Mouse (Mus musculus): ENCODE data around the gene Ston1.

Gene Ston1

DNA sequence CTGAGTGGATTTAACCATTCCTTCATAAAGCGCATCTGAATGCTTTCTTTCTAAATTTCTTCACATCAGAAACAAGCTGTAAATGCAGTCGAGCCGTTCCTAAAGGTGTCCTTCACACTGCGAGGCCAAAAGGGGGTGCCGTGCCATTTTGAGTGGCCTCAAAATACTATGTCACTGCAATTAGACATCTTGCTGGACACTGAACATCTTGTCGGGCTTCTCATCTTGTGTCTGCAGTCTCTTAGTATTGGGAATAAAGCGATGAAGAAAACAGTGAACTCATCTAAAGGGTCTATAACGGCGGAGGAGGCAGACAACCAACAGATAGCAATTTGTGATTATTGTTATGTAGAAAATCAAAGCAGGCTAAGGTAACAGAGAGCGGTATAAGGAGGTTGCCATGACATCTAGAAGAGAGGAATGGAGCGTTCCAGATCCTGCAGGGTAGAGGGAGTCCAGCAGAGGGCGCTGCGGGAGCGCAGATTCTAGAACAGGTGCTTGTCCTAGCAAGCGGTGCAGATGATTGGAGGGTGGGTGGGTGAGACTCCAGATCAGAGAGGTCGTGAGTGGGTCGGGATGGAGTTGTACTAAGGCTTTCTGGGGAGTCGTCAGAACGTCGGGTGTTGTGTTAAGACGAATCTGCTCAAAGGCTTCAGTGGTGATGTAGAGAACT is 55.4 kb downstream of the Ston1 start:
- Histone ChIP-seq H3K36me3 (ENCODE audit: control insufficient read depth, insufficient read depth, low read length, poor library complexity, severe bottlenecking) (no peaks in the 10 kb centered on the region), H3K27me3 (ENCODE audit: control insufficient read depth, insufficient read depth, low read length, poor library complexity, severe bottlenecking) (no peaks in the 10 kb centered on the region)
- peak; percentile 79 for DNase-seq (ENCODE audit: low read depth, low spot score)

DNA sequence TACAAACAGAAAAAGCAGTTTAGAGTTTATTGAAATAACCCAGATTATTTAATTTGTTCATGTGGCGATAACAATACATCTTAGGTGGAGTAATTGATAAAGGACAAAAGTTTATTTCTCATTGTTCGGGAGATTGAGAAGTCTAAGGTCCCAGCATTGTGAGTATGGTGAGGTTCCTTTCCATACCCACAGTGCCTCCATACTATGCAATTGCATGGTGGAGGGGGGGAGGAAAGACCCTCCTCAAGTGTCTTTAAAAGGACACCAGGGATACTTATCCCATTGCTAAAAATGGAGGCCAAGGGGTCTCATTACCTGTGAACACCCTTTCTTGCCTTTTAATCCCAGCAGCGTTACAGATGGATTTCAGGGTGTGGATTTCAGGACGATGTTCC is 55.9 kb downstream of the Ston1 start:
- DNase-seq (ENCODE audit: low read depth, low spot score) = no peak
- Histone ChIP-seq H3K36me3 (ENCODE audit: control insufficient read depth, insufficient read depth, low read length, poor library complexity, severe bottlenecking) (no peaks in the 10 kb centered on the region), H3K27me3 (ENCODE audit: control insufficient read depth, insufficient read depth, low read length, poor library complexity, severe bottlenecking) (no peaks in the 10 kb centered on the region)

GRCm38 (mm10) chr17:88658510-88658909 is 61.0 kb downstream of the Ston1 start:
- no peak for DNase-seq (ENCODE audit: low read depth, low spot score)
- no peaks in the 10 kb centered on the region for H3K27me3 ChIP-seq (ENCODE audit: control insufficient read depth, insufficient read depth, low read length, poor library complexity, severe bottlenecking)
- no peaks in the 10 kb centered on the region for H3K36me3 ChIP-seq (ENCODE audit: control insufficient read depth, insufficient read depth, low read length, poor library complexity, severe bottlenecking)

- peak; percentile 19 for DNase-seq (ENCODE audit: low read depth, low spot score)
- no peaks in the 10 kb centered on the region for H3K27me3 ChIP-seq (ENCODE audit: control insufficient read depth, insufficient read depth, low read length, poor library complexity, severe bottlenecking)
- no peaks in the 10 kb centered on the region for H3K36me3 ChIP-seq (ENCODE audit: control insufficient read depth, insufficient read depth, low read length, poor library complexity, severe bottlenecking)
Measured at GRCm38 (mm10) chr17:88666076-88666475, 68.6 kb downstream of the Ston1 start.

DNA sequence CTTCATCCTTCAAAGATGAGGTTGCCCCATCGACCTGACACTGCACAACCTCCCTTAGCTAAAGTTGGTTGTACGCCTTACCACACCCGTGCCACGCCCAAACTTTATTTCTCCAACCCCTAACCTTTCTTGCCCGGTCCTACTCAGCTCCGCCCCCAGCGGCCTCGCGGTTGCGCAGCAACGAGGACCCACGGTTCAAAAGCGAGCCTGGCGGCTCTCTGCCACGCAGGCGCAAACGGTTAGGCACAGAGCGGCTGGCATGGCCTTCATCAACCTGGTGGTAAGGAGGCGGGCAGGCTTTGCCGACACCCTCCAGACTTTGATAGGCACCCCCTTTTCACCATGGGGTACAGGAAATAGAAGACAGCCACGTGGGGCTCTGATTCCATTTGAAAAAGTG is 71.0 kb downstream of the Ston1 start, which contains the start of gene Gtf2a1l:
Gtf2a1l (plus strand) TSS at position 209 of the 400 bp plus-strand sequence.
- Histone ChIP-seq H3K27me3 (ENCODE audit: control insufficient read depth, insufficient read depth, low read length, poor library complexity, severe bottlenecking) (no peaks in the 10 kb centered on the region), H3K36me3 (ENCODE audit: control insufficient read depth, insufficient read depth, low read length, poor library complexity, severe bottlenecking) (no peaks in the 10 kb centered on the region)
- peak; percentile 63 for DNase-seq (ENCODE audit: low read depth, low spot score)

GRCm38 (mm10) chr17:88669921-88670320 is 72.4 kb downstream of the Ston1 start:
- no peaks in the 10 kb centered on the region for H3K27me3 ChIP-seq (ENCODE audit: control insufficient read depth, insufficient read depth, low read length, poor library complexity, severe bottlenecking)
- DNase-seq (ENCODE audit: low read depth, low spot score) = no peak
- H3K36me3 ChIP-seq (ENCODE audit: control insufficient read depth, insufficient read depth, low read length, poor library complexity, severe bottlenecking) = no peaks in the 10 kb centered on the region

GRCm38 (mm10) chr17:88670800-88671199 is 73.3 kb downstream of the Ston1 start:
- H3K36me3 ChIP-seq (ENCODE audit: control insufficient read depth, insufficient read depth, low read length, poor library complexity, severe bottlenecking) = no peaks in the 10 kb centered on the region
- no peaks in the 10 kb centered on the region for H3K27me3 ChIP-seq (ENCODE audit: control insufficient read depth, insufficient read depth, low read length, poor library complexity, severe bottlenecking)
- no peak for DNase-seq (ENCODE audit: low read depth, low spot score)

DNA sequence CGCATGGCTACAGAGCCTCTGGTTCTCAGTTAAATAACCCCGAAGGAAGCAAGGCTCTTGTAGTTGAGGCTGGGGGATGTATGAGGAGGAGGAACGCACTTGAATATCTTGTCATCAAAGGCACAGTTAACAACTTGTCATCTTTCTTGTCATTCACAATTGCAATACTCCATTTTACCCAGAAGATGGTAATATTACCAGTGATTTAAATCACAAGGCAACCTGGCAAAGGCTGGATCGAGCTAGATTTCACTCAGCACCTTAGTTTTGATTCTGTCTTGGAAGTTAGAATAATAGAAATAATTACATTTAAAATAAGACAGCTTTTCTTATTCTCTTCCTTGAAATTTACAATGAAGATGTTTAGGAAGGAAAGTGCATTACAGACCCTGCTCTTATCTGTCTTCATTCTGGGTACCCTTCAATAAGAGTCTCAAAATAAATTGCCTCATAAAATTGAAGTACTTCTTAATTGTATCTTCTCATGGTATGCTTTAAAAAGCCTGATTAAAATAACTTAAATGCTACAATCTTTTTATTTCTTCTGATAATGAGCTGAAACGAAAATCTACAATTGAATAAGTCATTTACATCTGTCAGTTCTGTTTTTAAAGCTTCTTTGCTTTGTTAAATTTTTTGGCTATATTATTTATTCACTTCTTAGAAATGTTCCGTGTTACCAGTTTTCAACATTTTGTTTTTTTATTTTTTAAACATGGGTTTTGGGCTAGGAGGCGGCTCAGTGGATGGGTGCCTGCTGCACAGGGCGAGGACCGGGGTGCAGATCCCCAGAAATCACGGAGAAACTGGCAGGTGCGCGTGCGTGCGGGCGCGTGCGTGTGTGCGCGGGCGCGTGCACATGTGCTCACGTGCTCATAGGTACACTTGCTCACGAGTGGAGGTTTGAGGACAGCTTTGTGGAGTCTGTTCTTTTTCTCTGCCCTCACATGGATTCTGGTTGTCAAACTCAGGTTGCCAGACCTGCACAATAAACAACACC is 78.1 kb downstream of the Ston1 start:
- DNase-seq (ENCODE audit: low read depth, low spot score) = no peak
- no peaks in the 10 kb centered on the region for H3K27me3 ChIP-seq (ENCODE audit: control insufficient read depth, insufficient read depth, low read length, poor library complexity, severe bottlenecking)
- no peaks in the 10 kb centered on the region for H3K36me3 ChIP-seq (ENCODE audit: control insufficient read depth, insufficient read depth, low read length, poor library complexity, severe bottlenecking)

GRCm38 (mm10) chr17:88688226-88688625 is 90.7 kb downstream of the Ston1 start:
- DNase-seq (ENCODE audit: low read depth, low spot score) = no peak
- no peaks in the 10 kb centered on the region for H3K27me3 ChIP-seq (ENCODE audit: control insufficient read depth, insufficient read depth, low read length, poor library complexity, severe bottlenecking)

GRCm38 (mm10) chr17:88696656-88697333 is 99.3 kb downstream of the Ston1 start:
- Histone ChIP-seq H3K36me3 (ENCODE audit: control insufficient read depth, insufficient read depth, low read length, poor library complexity, severe bottlenecking) (no peaks in the 10 kb centered on the region), H3K27me3 (ENCODE audit: control insufficient read depth, insufficient read depth, low read length, poor library complexity, severe bottlenecking) (no peaks in the 10 kb centered on the region)
- DNase-seq (ENCODE audit: low read depth, low spot score) = no peak

More at GRCm38 (mm10) chr17:88688226-88688625, 90.7 kb downstream of the Ston1 start:
- H3K36me3 ChIP-seq (ENCODE audit: control insufficient read depth, insufficient read depth, low read length, poor library complexity, severe bottlenecking) = no peaks in the 10 kb centered on the region

GRCm38 (mm10) chr17:88700901-88701300 is 103.4 kb downstream of the Ston1 start:
- peak; percentile 55 for DNase-seq (ENCODE audit: low read depth, low spot score)
- no peaks in the 10 kb centered on the region for H3K36me3 ChIP-seq (ENCODE audit: control insufficient read depth, insufficient read depth, low read length, poor library complexity, severe bottlenecking)
- H3K27me3 ChIP-seq (ENCODE audit: control insufficient read depth, insufficient read depth, low read length, poor library complexity, severe bottlenecking) = no peaks in the 10 kb centered on the region

GRCm38 (mm10) chr17:88702345-88702744 is 104.9 kb downstream of the Ston1 start:
- Histone ChIP-seq H3K36me3 (ENCODE audit: control insufficient read depth, insufficient read depth, low read length, poor library complexity, severe bottlenecking) (no peaks in the 10 kb centered on the region), H3K27me3 (ENCODE audit: control insufficient read depth, insufficient read depth, low read length, poor library complexity, severe bottlenecking) (no peaks in the 10 kb centered on the region)
- DNase-seq (ENCODE audit: low read depth, low spot score) = no peak

DNA sequence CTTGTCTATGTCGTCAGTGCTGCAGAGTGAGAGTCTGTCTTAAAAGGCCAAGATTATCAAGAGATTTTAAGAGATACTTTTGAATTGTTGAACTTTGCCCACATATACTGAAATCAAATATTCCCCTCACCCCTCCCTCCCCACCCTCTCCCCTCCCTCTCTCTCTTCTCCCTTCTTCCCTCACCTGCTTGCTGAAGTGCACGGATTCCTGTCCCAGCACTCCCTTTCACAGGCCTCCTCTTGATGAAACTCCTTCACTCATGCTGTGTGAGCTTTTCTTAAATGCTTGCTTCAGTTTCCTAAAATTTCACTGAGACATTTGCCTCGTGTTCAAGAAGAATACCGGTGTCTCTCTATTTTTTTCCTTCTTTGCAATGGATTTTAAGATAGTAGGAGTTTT is 105.6 kb downstream of the Ston1 start:
- DNase-seq (ENCODE audit: low read depth, low spot score) = no peak
- H3K36me3 ChIP-seq (ENCODE audit: control insufficient read depth, insufficient read depth, low read length, poor library complexity, severe bottlenecking) = no peaks in the 10 kb centered on the region
- no peaks in the 10 kb centered on the region for H3K27me3 ChIP-seq (ENCODE audit: control insufficient read depth, insufficient read depth, low read length, poor library complexity, severe bottlenecking)

- DNase-seq (ENCODE audit: low read depth, low spot score) = no peak
- Histone ChIP-seq H3K36me3 (ENCODE audit: control insufficient read depth, insufficient read depth, low read length, poor library complexity, severe bottlenecking) (no peaks in the 10 kb centered on the region), H3K27me3 (ENCODE audit: control insufficient read depth, insufficient read depth, low read length, poor library complexity, severe bottlenecking) (no peaks in the 10 kb centered on the region)
Measured at GRCm38 (mm10) chr17:88706231-88706649, 108.8 kb downstream of the Ston1 start.

Measured in splenic B cell, adult 2 months (primary cell).